Mouse (Mus musculus) embryonic facial prominence, embryonic 10.5 days (tissue): ENCODE measurements around the gene Dusp16. TPM values are rescaled to one million over a fixed set of nuclear protein-coding genes. Genes with fewer than 3 reads are reported as not detected.
A peak's percentile ranks its signal among the peaks of the same experiment; 100 is the strongest.
"Not testable (repeated sequence)": the region's sequence is repeated elsewhere in the genome, so short reads cannot be mapped to it uniquely, and the experiment has no call there.

Experiments used
- DNase-seq: peaks from one replicate; pipeline ENCODE4 v3.0.0-alpha.2; 2017; ENCODE audit warnings: low spot score
- H3K27ac ChIP-seq: fragments of 300-500 bp; sonication (generic); replicated peaks from 2 replicates; pipeline ENCODE4 v1.5.1; 2016; ENCODE audit warnings: mild to moderate bottlenecking
- H3K27me3 ChIP-seq: fragments of 300-500 bp; sonication (generic); replicated peaks from 2 replicates; pipeline ENCODE4 v1.6.1; 2016; ENCODE audit warnings: low read depth, mild to moderate bottlenecking; ENCODE audit not compliant: poor library complexity, severe bottlenecking
- H3K36me3 ChIP-seq: fragments of 300-500 bp; sonication (generic); replicated peaks from 2 replicates; pipeline ENCODE4 v1.6.1; 2016; ENCODE audit warnings: mild to moderate bottlenecking, moderate library complexity
- H3K4me1 ChIP-seq: fragments of 300-500 bp; sonication (generic); 2 replicates; pipeline ENCODE4 v1.6.1; 2016
- H3K4me3 ChIP-seq: fragments of 300-500 bp; sonication (generic); 2 replicates; pipeline ENCODE4 v1.5.1; 2016; ENCODE audit warnings: mild to moderate bottlenecking, moderate library complexity
- H3K9me3 ChIP-seq: fragments of 300-500 bp; sonication (generic); 2 replicates; pipeline ENCODE4 v1.6.1; 2016; ENCODE audit warnings: mild to moderate bottlenecking
- whole genome bisulfite sequencing: fragments of 180-500 bp; shearing (Covaris S2); methylation state at CpG from one replicate; pipeline ENCODE4 v1.1.7; 2016; 5-methylcytosine and 5-hydroxymethylcytosine counted together
- polyA plus RNA-seq: library from polyadenylated mRNA; unstranded; fragments of >200 nt; fragmentation: Nextera tagmentation; extraction: Ambion mirVana; gene quantifications from 2 replicates; pipeline ENCODE4 v1.2.1, GENCODE M21; 2016

Gene Dusp16
- polyA plus RNA-seq, 1 experiment from 2014 or later, result 11.9 TPM

GRCm38 (mm10) chr6:134700451-134701210 is 91.8 kb downstream of the Dusp16 start:
- Histone ChIP-seq H3K27me3 (no peaks in the 10 kb centered on the region), H3K36me3 (no peaks in the 10 kb centered on the region), H3K4me3 (no peak overlapping the region), H3K4me1 (peaks cover 7% of the 10 kb centered on the region), H3K9me3 (no peaks in the 10 kb centered on the region), H3K27ac (no peak overlapping the region)
- 60% methylated on average over 8 of the region's 8 CpGs for WGBS
- peak; percentile 21 for DNase-seq

DNA sequence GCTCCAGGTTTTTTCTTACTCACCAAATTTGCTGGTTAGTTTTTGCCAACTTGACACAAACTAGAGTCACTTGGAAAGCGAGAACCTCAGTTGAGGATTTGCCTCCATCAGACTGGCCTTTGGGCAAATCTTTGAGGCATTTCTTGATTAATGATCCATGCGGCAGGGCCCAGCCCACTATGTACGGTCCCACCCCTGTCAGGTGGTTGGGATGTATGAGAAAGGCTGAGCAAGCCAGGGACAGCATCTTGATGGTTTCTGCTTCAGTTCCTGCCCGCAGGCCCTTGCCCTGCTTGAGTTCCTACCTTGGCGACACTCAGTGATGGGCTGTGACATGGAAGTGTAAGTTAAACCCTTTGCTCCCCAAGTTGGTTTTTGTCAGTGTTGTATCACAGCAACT is 94.2 kb downstream of the Dusp16 start:
- Histone ChIP-seq H3K4me1 (peaks cover 7% of the 10 kb centered on the region), H3K36me3 (no peaks in the 10 kb centered on the region), H3K9me3 (no peaks in the 10 kb centered on the region), H3K27me3 (no peaks in the 10 kb centered on the region), H3K27ac (no peak overlapping the region), H3K4me3 (no peak overlapping the region)
- DNase-seq, result no peak
- 94% methylated on average over 5 of the region's 5 CpGs for WGBS

DNA sequence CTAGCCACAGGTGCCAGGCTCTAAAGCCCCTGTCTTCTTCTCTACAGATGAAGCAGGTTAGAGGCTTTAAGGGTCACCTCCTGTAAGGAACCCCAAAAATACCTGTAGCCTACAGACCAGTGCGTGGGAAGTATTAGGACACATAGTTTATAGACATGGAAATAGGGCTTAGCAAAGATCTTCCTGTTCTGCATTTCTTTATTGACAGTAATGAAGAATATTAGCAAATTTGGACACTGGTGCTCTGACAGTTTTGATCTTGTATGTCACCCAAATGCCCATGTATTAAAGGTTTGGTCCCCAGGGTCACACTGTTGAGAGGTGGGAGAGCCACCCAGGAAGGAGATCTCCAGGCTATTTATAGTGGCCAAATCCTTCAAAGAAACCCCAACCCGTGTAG is 95.9 kb downstream of the Dusp16 start:
- Histone ChIP-seq H3K27me3 (no peaks in the 10 kb centered on the region), H3K27ac (no peak overlapping the region), H3K4me1 (peaks cover 7% of the 10 kb centered on the region), H3K4me3 (no peak overlapping the region), H3K9me3 (no peaks in the 10 kb centered on the region), H3K36me3 (no peaks in the 10 kb centered on the region)
- 81% methylated on average over 2 of the region's 2 CpGs for whole genome bisulfite sequencing
- DNase-seq, result no peak

- Histone ChIP-seq H3K4me1 (peaks cover 5% of the 10 kb centered on the region), H3K27ac (no peak overlapping the region), H3K27me3 (no peaks in the 10 kb centered on the region), H3K4me3 (no peak overlapping the region), H3K36me3 (no peaks in the 10 kb centered on the region), H3K9me3 (no peaks in the 10 kb centered on the region)
- no peak for DNase-seq
- WGBS, result 75% methylated on average over 4 of the region's 4 CpGs
These were observed 96.3 kb downstream of the Dusp16 start for GRCm38 (mm10) chr6:134696146-134696545.

DNA sequence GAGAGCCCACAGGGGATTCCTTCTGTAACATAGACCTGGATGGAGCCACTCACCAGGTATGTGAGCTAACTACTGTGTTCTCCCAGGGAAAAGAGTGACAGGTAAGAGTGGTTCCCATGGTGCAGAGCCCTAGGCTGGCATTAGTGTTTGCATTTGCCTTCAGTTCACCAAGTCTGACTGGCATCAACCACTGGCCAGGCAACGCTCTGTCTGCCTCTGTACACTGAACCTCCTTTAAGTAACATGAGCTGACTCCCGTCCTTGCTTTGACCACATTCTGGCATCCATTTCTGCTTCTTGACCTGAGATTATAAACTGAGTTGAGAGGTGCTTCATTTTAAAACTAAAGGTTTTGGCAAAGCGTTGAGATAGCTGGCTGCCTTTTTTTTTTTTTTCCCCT is 96.8 kb downstream of the Dusp16 start:
- Histone ChIP-seq H3K4me3 (no peak overlapping the region), H3K27ac (no peak overlapping the region), H3K27me3 (no peaks in the 10 kb centered on the region), H3K4me1 (no peaks in the 10 kb centered on the region; the same call in 1 of the 2 replicates), H3K9me3 (no peaks in the 10 kb centered on the region), H3K36me3 (no peaks in the 10 kb centered on the region)
- DNase-seq, result no peak
- 81% methylated on average over 3 of the region's 3 CpGs for WGBS

DNA sequence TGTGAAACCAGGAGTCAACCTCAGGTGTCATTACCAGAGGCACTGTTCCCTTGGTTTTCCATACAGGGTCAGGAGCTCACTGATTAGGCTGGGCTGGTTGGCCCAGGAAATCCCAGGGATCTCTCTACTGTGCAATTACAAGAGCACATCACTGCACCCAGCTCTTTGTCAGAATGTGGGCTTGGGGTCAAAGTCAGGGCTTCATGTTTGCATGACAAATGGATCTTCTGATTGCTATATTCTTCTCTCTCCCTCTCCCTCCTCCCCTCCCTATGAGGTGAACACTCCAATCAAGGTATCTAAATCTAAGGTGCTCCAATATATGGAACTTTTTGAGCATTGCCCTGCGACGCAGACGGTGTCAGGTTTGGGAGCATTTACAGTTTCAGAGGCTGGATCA is 97.4 kb downstream of the Dusp16 start:
- Histone ChIP-seq H3K27me3 (no peaks in the 10 kb centered on the region), H3K27ac (no peak overlapping the region), H3K9me3 (no peaks in the 10 kb centered on the region), H3K4me3 (no peak overlapping the region), H3K4me1 (no peaks in the 10 kb centered on the region), H3K36me3 (no peaks in the 10 kb centered on the region)
- DNase-seq, result no peak
- 96% methylated on average over 3 of the region's 3 CpGs for WGBS

GRCm38 (mm10) chr6:134694498-134694897 is 97.9 kb downstream of the Dusp16 start:
- Histone ChIP-seq H3K4me1 (no peaks in the 10 kb centered on the region), H3K9me3 (no peaks in the 10 kb centered on the region), H3K27me3 (no peaks in the 10 kb centered on the region), H3K36me3 (no peaks in the 10 kb centered on the region), H3K27ac (no peak overlapping the region), H3K4me3 (no peak overlapping the region)
- 89% methylated on average over 6 of the region's 6 CpGs for WGBS
- DNase-seq, result no peak

- Histone ChIP-seq H3K9me3 (no peaks in the 10 kb centered on the region), H3K4me1 (0 out of 2 replicates have a peak, but pooled peaks cover 3% of the 10 kb centered on the region), H3K27me3 (no peaks in the 10 kb centered on the region), H3K36me3 (no peaks in the 10 kb centered on the region), H3K27ac (no peak overlapping the region), H3K4me3 (no peak overlapping the region)
- DNase-seq, result no peak
- 89% methylated on average over 6 of the region's 6 CpGs for WGBS
These were observed 106.9 kb downstream of the Dusp16 start for GRCm38 (mm10) chr6:134685515-134685914.

DNA sequence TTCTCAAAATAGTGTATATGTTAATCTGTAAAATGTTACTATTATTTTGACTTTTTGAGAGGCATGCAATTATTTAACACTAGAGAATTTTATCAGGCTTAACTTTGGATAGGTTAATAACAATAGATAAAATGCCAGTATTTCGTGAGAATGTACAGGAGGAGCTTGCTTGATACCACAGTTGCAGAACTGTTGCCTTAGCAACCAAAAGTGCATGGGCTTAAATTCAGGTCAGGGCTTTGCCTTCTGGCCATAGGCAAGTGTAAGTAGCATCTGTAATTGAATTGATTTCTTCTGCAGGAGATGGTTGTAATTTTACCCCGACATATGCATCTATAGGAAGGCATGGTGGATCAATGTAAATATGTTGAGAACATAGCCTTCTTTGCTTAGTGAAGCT is 107.4 kb downstream of the Dusp16 start:
- 72% methylated on average over 2 of the region's 2 CpGs for WGBS
- Histone ChIP-seq H3K4me3 (no peak overlapping the region), H3K4me1 (0 out of 2 replicates have a peak, but pooled peaks cover 3% of the 10 kb centered on the region), H3K27me3 (no peaks in the 10 kb centered on the region), H3K27ac (no peak overlapping the region), H3K9me3 (no peaks in the 10 kb centered on the region), H3K36me3 (no peaks in the 10 kb centered on the region)
- no peak for DNase-seq

DNA sequence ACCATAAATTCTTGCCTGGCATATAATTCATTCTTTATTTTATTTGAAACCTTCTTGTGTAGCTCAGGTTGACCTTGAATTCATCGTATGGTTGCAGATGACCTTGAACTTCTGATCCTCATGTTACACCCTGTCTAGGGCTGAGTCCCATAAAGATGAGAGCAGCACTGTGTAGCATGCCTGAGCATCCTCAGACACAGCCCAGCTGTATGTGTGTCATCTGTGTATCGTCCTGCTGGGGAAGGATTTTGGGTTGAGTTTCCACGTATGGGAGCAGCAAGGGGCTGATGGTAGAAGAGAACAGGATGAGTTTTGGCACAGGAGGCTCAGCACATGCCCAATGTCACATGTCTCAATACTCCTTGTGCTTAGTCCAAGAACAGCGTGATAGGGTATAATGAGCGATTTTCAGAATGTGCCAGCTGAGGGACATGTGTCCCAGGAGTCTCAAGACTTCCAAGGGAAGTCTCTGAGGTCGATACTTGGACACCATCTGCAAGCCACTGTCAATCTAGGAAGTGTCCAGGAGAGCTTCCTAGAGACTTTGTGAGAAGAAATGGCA is 108.0 kb downstream of the Dusp16 start:
- Histone ChIP-seq H3K27me3 (no peaks in the 10 kb centered on the region), H3K9me3 (no peaks in the 10 kb centered on the region), H3K4me3 (no peak overlapping the region), H3K36me3 (no peaks in the 10 kb centered on the region), H3K4me1 (0 out of 2 replicates have a peak, but pooled peaks cover 3% of the 10 kb centered on the region), H3K27ac (no peak overlapping the region)
- WGBS, result 83% methylated on average over 6 of the region's 6 CpGs
- DNase-seq, result no peak

GRCm38 (mm10) chr6:134679330-134679729 is 113.1 kb downstream of the Dusp16 start:
- not testable (repeated sequence) for H3K27me3 ChIP-seq, H3K27ac ChIP-seq, H3K4me1 ChIP-seq, H3K36me3 ChIP-seq, H3K9me3 ChIP-seq, H3K4me3 ChIP-seq, DNase-seq
- WGBS, result 87% methylated on average over 4 of the region's 4 CpGs

GRCm38 (mm10) chr6:134678037-134678436 is 114.4 kb downstream of the Dusp16 start:
- DNase-seq, result no peak
- Histone ChIP-seq H3K4me3 (no peak overlapping the region), H3K9me3 (no peaks in the 10 kb centered on the region)

DNA sequence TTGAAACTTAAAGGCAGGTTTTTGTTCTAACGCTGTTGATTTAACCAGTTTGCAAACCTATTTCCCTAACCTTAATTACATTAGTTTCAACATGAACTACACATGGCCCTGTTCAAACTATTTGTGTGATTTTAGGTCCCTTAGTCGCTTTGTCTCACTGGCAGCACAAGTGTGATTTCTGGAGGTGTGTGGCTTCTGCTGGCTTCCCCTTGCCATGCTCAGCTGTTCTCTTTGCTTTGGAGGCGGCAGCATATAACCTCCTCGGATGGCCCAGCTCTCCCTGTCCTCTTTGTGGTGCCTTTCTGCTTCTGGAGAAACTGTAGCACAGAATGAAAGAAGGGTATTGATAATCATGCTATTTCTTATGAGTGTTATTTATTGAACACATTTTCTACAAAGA is 114.9 kb downstream of the Dusp16 start:
- no peaks in the 10 kb centered on the region for H3K9me3 ChIP-seq
- H3K4me1 ChIP-seq, result no peaks in the 10 kb centered on the region
- no peak overlapping the region for H3K27ac ChIP-seq
- WGBS, result 87% methylated on average over 4 of the region's 4 CpGs
- H3K27me3 ChIP-seq, result no peaks in the 10 kb centered on the region
- H3K4me3 ChIP-seq, result no peak overlapping the region
- no peak for DNase-seq
- H3K36me3 ChIP-seq, result no peaks in the 10 kb centered on the region

More at GRCm38 (mm10) chr6:134678037-134678436, 114.4 kb downstream of the Dusp16 start:
- WGBS, result 83% methylated on average over 3 of the region's 3 CpGs
- Histone ChIP-seq H3K4me1 (no peaks in the 10 kb centered on the region), H3K36me3 (no peaks in the 10 kb centered on the region), H3K27ac (no peak overlapping the region), H3K27me3 (no peaks in the 10 kb centered on the region)
